Mouse (Mus musculus): ENCODE data around the gene Cep295nl.

DNA sequence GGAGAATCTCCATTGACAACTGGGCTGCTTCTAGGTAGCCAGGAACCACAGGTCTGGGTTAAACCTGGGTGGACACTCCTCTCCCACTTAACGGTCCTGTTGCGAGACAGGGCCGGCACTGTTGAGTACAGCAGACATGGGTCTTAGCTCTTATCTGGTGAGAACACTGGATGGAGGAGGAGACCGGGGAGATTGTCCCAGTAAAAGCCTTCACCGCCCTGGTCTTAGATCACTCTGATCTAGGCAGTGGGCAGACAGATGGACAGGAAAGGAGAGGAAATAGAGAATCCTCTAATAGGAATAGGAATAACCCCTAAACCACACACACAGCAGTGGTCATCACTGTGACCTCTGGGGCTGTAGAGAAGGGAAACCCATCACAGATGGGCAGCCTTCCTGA, 18.3 kb downstream of the Cep295nl start:
- TF ChIP-seq USF1 (IDR thresholded peaks at IDR 0.05; ENCODE audit: low read depth) (no peak), POLR2A (IDR thresholded peaks at IDR 0.05; ENCODE audit: insufficient read length, low read depth) (no peak)

All from myocyte (in vitro differentiated cells).